Mouse (Mus musculus): ENCODE data around the gene Selenbp1. TPM values are rescaled to one million over a fixed set of nuclear protein-coding genes. Genes with fewer than 3 reads are reported as not detected.

Gene Selenbp1
- polyA plus RNA-seq (2014; fragmentation: Illumina TruSeq; extraction: RNeasy Lipid Tissue Mini Kit (QIAGEN cat#74804); ENCODE audit: low replicate concordance): 2.3 TPM

DNA sequence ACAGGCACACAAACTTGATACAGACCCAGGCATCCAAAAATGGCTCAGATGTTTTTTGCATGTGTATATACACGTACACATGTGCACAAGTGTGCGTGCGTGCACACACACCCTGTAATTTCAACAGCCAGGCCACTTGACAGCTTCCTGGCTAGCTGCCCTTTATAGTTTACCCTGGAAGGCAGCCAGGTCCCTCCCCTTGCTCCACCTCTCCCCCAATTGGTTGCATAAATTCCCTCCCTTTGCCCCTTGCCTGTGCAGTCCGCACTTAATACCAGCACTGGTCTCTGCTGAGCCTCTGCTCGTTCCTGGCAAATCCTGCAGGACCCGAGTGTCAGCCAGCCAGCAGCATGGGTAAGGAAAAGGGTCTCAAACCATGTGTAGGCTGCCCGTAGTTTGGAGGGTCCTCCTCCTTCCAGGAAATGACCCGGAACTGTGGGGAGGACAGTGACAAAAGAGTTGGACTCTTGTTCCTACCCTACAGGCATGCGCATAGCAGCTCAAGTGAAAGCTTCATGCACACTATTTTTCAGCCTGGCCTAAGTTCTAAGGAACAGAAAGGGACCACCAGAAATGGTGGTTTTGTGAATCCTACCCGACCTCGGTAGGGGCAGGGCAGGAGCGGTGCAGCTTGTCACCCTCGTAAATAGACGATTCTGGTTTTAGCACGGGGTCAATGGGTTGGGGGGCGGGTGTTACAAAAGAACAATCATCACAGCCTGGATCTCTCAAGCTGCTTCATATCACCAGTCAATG is at the start of gene Selenbp1:
TSS of gene Selenbp1 (plus strand) at position 248 of the 756 bp plus-strand sequence.

DNA sequence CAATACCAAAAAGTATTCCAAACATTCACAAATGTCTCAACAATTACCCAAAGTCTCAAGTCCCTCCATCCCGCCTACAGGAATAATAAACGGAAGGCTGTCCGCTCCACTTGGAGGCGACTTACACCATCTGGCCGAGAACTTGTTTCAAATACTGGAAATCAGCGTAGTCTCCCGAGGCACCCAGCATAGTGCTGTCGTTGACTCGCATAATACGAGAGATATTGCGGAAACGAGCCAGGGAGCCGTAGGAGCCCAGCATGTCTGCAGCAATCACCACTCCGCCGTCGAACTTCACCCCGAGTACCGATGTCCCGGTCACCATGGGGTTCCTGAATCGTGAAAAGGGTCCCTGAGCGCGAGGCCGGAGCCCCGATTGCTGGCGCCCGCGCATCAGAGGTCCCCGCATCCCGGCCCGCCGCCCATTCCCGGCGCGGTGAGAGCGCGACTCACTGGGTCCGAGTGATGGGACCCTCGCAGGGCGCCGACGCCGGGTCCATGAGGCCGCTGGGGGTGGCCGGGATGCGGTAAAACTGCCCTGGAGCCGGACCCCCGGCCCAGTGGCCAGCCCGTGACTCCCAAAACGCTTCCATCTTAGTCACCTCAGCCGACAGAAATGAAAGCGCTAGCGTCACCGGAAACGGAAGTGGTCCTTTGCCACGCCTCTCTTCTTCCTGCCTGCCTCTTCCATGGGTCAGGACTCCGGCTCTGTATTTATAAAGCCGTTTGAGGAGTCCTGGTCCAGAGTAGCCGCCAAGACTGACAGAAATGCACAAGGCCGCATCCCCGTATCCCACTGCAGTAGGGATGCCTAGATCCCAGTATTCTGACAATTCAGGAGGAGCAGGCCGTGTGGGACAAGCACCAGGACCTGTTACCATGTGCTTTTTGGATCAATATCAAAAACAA is 46.3 kb upstream of the Selenbp1 start, which contains the start of gene Psmb4:
TSS of gene Psmb4 (minus strand) at position 646 of the 909 bp plus-strand sequence.

DNA sequence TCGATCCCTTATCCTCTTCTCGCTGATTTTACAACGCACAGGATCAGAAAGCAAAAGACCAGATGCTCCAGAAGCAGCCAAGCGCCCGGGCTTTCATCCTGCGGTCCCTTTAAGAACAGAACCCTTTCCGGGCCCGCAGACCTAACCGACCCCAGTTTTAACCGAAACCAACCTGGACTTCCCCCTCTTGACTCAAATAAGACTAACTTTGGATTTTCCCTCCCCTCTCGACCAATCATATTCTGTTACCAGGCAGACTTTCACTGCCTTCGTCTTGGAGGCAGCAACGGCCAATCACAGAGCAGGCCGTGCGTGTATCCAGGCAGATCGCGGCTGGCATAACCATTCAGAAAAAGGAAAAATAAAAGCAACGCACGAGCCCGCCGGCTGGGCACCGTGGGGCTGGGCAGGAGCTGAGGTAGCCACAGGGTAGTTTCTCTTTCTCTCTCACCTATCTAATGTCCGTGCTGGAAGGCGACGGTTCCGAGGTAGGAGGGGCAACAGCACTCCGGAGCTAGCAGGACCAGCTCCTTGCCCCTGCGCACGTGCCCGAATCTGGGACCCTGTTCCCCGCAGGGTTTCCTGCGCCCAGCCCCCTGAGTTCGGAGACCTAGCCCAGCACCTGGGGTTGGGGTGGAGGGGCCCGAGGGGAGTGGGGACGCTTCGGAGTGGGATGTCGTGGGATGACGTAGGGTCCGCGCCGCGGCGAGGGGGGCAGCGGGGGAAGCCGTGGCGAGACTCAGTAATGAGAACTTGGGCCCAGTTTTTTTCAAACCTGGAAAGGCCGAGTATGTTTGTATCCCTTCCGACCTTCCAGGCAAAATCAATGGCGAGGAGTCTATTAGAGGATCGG is 21.1 kb downstream of the Selenbp1 start, which contains the start of gene Rfx5:
TSS of gene Rfx5 (plus strand) at position 312 of the 853 bp plus-strand sequence.

DNA sequence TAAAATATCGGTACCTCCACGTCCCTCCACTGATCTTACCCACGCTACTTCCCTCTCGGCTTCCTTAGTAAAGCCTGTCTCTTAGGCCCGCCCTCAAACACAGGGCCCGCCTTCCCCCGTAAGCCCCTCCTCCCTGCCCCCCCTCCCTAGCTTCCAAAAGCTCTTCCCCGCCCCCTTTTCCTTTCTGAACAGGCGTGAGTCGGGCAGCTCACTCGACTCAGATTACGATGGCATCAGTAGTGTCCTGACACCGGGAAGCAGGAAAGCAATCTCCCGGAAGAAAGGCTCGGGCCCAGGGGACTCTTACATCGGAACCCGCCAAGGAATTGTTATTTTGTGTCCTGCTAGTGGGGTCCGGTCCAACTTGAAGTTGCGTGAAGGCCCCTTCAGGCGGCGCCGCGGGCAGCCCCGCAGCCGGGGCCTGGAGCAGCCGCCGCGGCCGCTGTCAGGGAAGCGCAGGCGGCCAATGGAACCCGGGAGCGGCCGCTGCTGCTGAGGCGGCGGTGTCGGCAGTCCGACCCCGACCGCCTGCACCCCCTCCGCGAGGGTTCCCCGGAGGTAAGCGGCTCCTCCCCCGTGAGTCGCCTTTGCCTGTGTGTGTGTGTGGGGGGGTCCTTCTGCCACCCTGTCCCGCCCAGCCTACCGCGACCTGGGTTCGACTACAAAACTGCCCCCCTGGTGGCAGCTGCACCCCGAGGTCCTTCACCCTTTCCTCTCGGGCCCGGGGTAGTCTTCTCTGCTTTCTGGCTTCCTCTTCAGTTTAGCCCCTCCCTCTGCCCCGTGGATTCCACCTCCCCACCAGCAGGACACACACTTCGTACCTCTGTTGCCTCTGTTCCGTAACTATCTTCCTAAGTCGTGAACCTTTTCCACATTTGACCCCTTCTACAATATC is 41.9 kb downstream of the Selenbp1 start, which contains the start of gene Pi4kb:
TSS of gene Pi4kb (plus strand) at position 204 of the 895 bp plus-strand sequence.

Other genes starting within 250 kb of the Selenbp1 start
- not detected for gene Selenbp2, start 239.5 kb upstream of the Selenbp1 start, polyA plus RNA-seq (2014; fragmentation: Illumina TruSeq; extraction: RNeasy Lipid Tissue Mini Kit (QIAGEN cat#74804); ENCODE audit: low replicate concordance)
- gene Cgn, start 146.6 kb upstream of the Selenbp1 start, polyA plus RNA-seq (2014; fragmentation: Illumina TruSeq; extraction: RNeasy Lipid Tissue Mini Kit (QIAGEN cat#74804); ENCODE audit: low replicate concordance): 18.8 TPM
- 11.0 TPM for gene Pogz, start 95.5 kb upstream of the Selenbp1 start, polyA plus RNA-seq (2014; fragmentation: Illumina TruSeq; extraction: RNeasy Lipid Tissue Mini Kit (QIAGEN cat#74804); ENCODE audit: low replicate concordance)
- 19.9 TPM for gene Psmb4, start 46.1 kb upstream of the Selenbp1 start, polyA plus RNA-seq (2014; fragmentation: Illumina TruSeq; extraction: RNeasy Lipid Tissue Mini Kit (QIAGEN cat#74804); ENCODE audit: low replicate concordance)
- 15.5 TPM for gene Rfx5, start 21.0 kb downstream of the Selenbp1 start, polyA plus RNA-seq (2014; fragmentation: Illumina TruSeq; extraction: RNeasy Lipid Tissue Mini Kit (QIAGEN cat#74804); ENCODE audit: low replicate concordance)
- 3.2 TPM for gene Pi4kb, start 41.7 kb downstream of the Selenbp1 start, polyA plus RNA-seq (2014; fragmentation: Illumina TruSeq; extraction: RNeasy Lipid Tissue Mini Kit (QIAGEN cat#74804); ENCODE audit: low replicate concordance)
- gene Zfp687, start 82.4 kb downstream of the Selenbp1 start, polyA plus RNA-seq (2014; fragmentation: Illumina TruSeq; extraction: RNeasy Lipid Tissue Mini Kit (QIAGEN cat#74804); ENCODE audit: low replicate concordance): 4.2 TPM
- 5.5 TPM for gene Psmd4, start 109.6 kb downstream of the Selenbp1 start, polyA plus RNA-seq (2014; fragmentation: Illumina TruSeq; extraction: RNeasy Lipid Tissue Mini Kit (QIAGEN cat#74804); ENCODE audit: low replicate concordance)
- gene Pip5k1a, start 173.9 kb downstream of the Selenbp1 start, polyA plus RNA-seq (2014; fragmentation: Illumina TruSeq; extraction: RNeasy Lipid Tissue Mini Kit (QIAGEN cat#74804); ENCODE audit: low replicate concordance): 13.7 TPM
- gene Vps72, start 178.0 kb downstream of the Selenbp1 start, polyA plus RNA-seq (2014; fragmentation: Illumina TruSeq; extraction: RNeasy Lipid Tissue Mini Kit (QIAGEN cat#74804); ENCODE audit: low replicate concordance): 13.3 TPM
- not detected for gene Tmod4, start 191.4 kb downstream of the Selenbp1 start, polyA plus RNA-seq (2014; fragmentation: Illumina TruSeq; extraction: RNeasy Lipid Tissue Mini Kit (QIAGEN cat#74804); ENCODE audit: low replicate concordance)
- 15.3 TPM for gene Scnm1, start 201.0 kb downstream of the Selenbp1 start, polyA plus RNA-seq (2014; fragmentation: Illumina TruSeq; extraction: RNeasy Lipid Tissue Mini Kit (QIAGEN cat#74804); ENCODE audit: low replicate concordance)
- gene Lysmd1, start 201.0 kb downstream of the Selenbp1 start, polyA plus RNA-seq (2014; fragmentation: Illumina TruSeq; extraction: RNeasy Lipid Tissue Mini Kit (QIAGEN cat#74804); ENCODE audit: low replicate concordance): 1.7 TPM
- not detected for gene Tnfaip8l2, start 209.3 kb downstream of the Selenbp1 start, polyA plus RNA-seq (2014; fragmentation: Illumina TruSeq; extraction: RNeasy Lipid Tissue Mini Kit (QIAGEN cat#74804); ENCODE audit: low replicate concordance)
- not detected for gene Sema6c, start 227.4 kb downstream of the Selenbp1 start, polyA plus RNA-seq (2014; fragmentation: Illumina TruSeq; extraction: RNeasy Lipid Tissue Mini Kit (QIAGEN cat#74804); ENCODE audit: low replicate concordance)

Data from small intestine, adult 10 weeks (tissue).